In the genomic region with DNA sequence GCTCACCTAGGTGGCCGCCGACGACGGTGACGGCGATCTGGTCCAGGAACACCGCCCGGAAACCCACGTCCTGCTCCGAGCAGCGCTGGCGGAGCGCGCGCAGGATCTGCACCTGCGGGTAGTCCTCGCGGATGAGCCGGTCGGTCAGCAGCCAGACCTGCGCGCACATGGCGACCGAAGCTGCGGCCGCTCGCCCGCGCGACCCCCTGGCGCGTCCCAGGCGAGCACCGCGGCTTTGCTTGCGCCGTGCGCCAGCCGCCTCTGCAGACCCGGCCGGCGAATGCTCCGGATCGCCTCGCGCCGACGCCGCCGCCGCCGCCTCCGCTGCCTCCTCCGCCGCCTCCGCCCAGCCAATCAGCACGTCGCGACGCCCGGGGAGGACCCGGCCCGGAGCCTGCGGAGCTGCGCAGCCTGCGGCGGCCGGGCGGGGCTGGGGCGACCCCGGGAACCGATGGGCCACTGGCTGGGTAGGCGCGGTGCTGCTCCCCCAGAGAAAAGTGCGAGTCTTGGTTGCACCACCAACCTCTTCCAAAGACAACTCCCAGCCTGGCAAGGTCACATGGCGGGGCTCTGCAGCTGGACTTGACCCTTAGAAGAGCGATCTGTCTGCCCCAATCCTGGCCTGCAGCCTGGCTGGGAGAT, we compare ENCODE assay signal across 9 mouse cellular contexts. TPM values are rescaled to one million over a fixed set of nuclear protein-coding genes. Genes with fewer than 3 reads are reported as not detected.
DNase-seq lines count a peak whose midpoint lies in the region; ATAC-seq and TF ChIP-seq lines count a peak whose summit lies in the region.
"Had no signal": no experiment of that assay in that cellular context is flagged by ENCODE, and none has a peak within 500 bp of the region (broad histone marks: within the 10 kb centered on the region; RNA-seq: fewer than 3 reads in every experiment).

Rimkla (minus strand) TSS at position 338 of the 642 bp plus-strand sequence.

- peak within 1 kb of the TSS; percentile 92 for H3K4me2 ChIP-seq in embryonic facial prominence, embryonic 14.5 days (ENCODE audit: low read depth, low read length)
- H3K4me2 ChIP-seq in limb, embryonic 13.5 days (replicated peaks): peak within 1 kb of the TSS; percentile 84
- H3K4me2 ChIP-seq in midbrain, embryonic 13.5 days (replicated peaks): peak within 1 kb of the TSS; percentile 60

- peaks cover 4% of the 10 kb centered on the region; the same call in 1 of the 2 replicates for H3K9me3 ChIP-seq in embryonic facial prominence, embryonic 14.5 days (ENCODE audit: control insufficient read depth, low read length)
- no peaks in the 10 kb centered on the region for H3K9me3 ChIP-seq in limb, embryonic 13.5 days
- no peaks in the 10 kb centered on the region for H3K9me3 ChIP-seq in midbrain, embryonic 13.5 days

- TF ChIP-seq POLR2A in spleen, adult 2 months (IDR thresholded peaks at IDR 0.05; ENCODE audit: low read depth, low read length): no peak

- peak; percentile 82 for DNase-seq in brain, adult 2 months (ENCODE audit: low read depth, low spot score)
- peak; percentile 61 for DNase-seq in embryonic facial prominence, embryonic 14.5 days (ENCODE audit: low spot score)
- peak; percentile 33 to 48 for DNase-seq in heart, adult 9 months (ENCODE audit: low spot score in 2 of 2)
- peak; percentile 15 to 39 for DNase-seq in kidney, adult 8-10 months
- DNase-seq in spleen, adult 2 months (ENCODE audit: low read depth in 1 of 2, low spot score in 2 of 2): peak in 1 of 2 experiments; percentile 22

- no peak within 1 kb of the TSS for H3K27ac ChIP-seq in embryonic facial prominence, embryonic 14.5 days (replicated peaks; ENCODE audit: low read depth, low read length)
- H3K27ac ChIP-seq in limb, embryonic 13.5 days: no peak within 1 kb of the TSS
- H3K27ac ChIP-seq in midbrain, embryonic 13.5 days: peak within 1 kb of the TSS; percentile 83
- H3K27ac ChIP-seq in spleen, adult 2 months (ENCODE audit: insufficient read depth, low read length): no peak within 1 kb of the TSS

- peak within 1 kb of the TSS; percentile 58 for H3K9ac ChIP-seq in embryonic facial prominence, embryonic 14.5 days (ENCODE audit: low read depth, low read length)
- H3K9ac ChIP-seq in limb, embryonic 13.5 days: peak within 1 kb of the TSS; percentile 62
- peak within 1 kb of the TSS; percentile 72 for H3K9ac ChIP-seq in midbrain, embryonic 13.5 days (replicated peaks)

- H3K36me3 ChIP-seq in embryonic facial prominence, embryonic 14.5 days (ENCODE audit: control insufficient read depth, insufficient read depth, low read length): no peaks in the 10 kb centered on the region
- no peaks in the 10 kb centered on the region for H3K36me3 ChIP-seq in limb, embryonic 13.5 days
- no peaks in the 10 kb centered on the region for H3K36me3 ChIP-seq in midbrain, embryonic 13.5 days
- H3K36me3 ChIP-seq in spleen, adult 2 months (ENCODE audit: control insufficient read depth, insufficient read depth, low read length): no peaks in the 10 kb centered on the region

- peaks cover 5% of the 10 kb centered on the region; the same call in 1 of the 2 replicates for H3K4me1 ChIP-seq in embryonic facial prominence, embryonic 14.5 days (ENCODE audit: control insufficient read depth, insufficient read depth, low read length)
- H3K4me1 ChIP-seq in limb, embryonic 13.5 days: peaks cover 3% of the 10 kb centered on the region; the same call in 1 of the 2 replicates
- peaks cover 17% of the 10 kb centered on the region for H3K4me1 ChIP-seq in midbrain, embryonic 13.5 days (replicated peaks)
- H3K4me1 ChIP-seq in spleen, adult 2 months (ENCODE audit: control insufficient read depth, insufficient read depth, insufficient read length): peaks cover 2% of the 10 kb centered on the region; the same call in 1 of the 2 replicates

- peak within 1 kb of the TSS; percentile 62 for H3K4me3 ChIP-seq in embryonic facial prominence, embryonic 14.5 days (ENCODE audit: low read depth, low read length)
- H3K4me3 ChIP-seq in limb, embryonic 13.5 days: peak within 1 kb of the TSS; percentile 61
- peak within 1 kb of the TSS; percentile 57 for H3K4me3 ChIP-seq in midbrain, embryonic 13.5 days (replicated peaks)
- peak within 1 kb of the TSS; percentile 55; the same call in 1 of the 2 replicates for H3K4me3 ChIP-seq in spleen, adult 2 months (ENCODE audit: extremely low read depth, insufficient read depth, insufficient read length)
- H3K4me3 ChIP-seq: myocyte had no signal

- peak; percentile 95 for ATAC-seq in embryonic facial prominence, embryonic 14.5 days (ENCODE audit: low read depth)
- peak; percentile 86 for ATAC-seq in limb, embryonic 13.5 days (ENCODE audit: low FRiP score, low read depth)
- ATAC-seq in midbrain, embryonic 13.5 days: peak; percentile 95
- ATAC-seq in erythroid progenitor cell, adult 5-6 weeks (replicated peaks; ENCODE audit: low FRiP score, poor library complexity, severe bottlenecking): no peak

- TF ChIP-seq CTCF in spleen, adult 2 months (IDR thresholded peaks at IDR 0.05; ENCODE audit: extremely low read depth, insufficient read depth, insufficient read length, insufficient replicate concordance): no peak

- H3K27me3 ChIP-seq in embryonic facial prominence, embryonic 14.5 days (replicated peaks; ENCODE audit: control insufficient read depth, insufficient read depth, low read length): peaks cover 39% of the 10 kb centered on the region
- peaks cover 38% of the 10 kb centered on the region for H3K27me3 ChIP-seq in limb, embryonic 13.5 days
- peaks cover 15% of the 10 kb centered on the region; the same call in 1 of the 2 replicates for H3K27me3 ChIP-seq in midbrain, embryonic 13.5 days
- H3K27me3 ChIP-seq in spleen, adult 2 months (ENCODE audit: control insufficient read depth, insufficient read depth, low read length): peaks cover 15% of the 10 kb centered on the region

- 0% methylated on average over 17 of the region's 77 CpGs for WGBS in embryonic facial prominence, embryonic 14.5 days
- under 1% methylated on average over 67 of the region's 77 CpGs for WGBS in limb, embryonic 13.5 days
- WGBS in midbrain, embryonic 13.5 days: under 1% methylated on average over 55 of the region's 77 CpGs
- WGBS in spleen, adult 2 months: 2% methylated on average over 64 of the region's 77 CpGs

RNA-seq across cellular contexts. Expression of gene Rimkla, which starts in this region (rescaled TPM):
- polyA plus RNA-seq in embryonic facial prominence, embryonic 14.5 days (2014; fragmentation: Nextera tagmentation; extraction: Ambion mirVana): 1.5 and 1.7 TPM in 2 replicates
- polyA plus RNA-seq in limb, embryonic 13.5 days (2015; fragmentation: Nextera tagmentation; extraction: Ambion mirVana): 0.96 and 1.2 TPM in 2 replicates
- polyA plus RNA-seq in midbrain, embryonic 13.5 days (2015; fragmentation: Nextera tagmentation; extraction: Ambion mirVana): 15.7 and 16.5 TPM in 2 replicates
- 0.11 and 0.40 TPM in 2 replicates for polyA plus RNA-seq in spleen, adult 2 months (2012; rRNA removed)
- total RNA-seq in erythroid progenitor cell, adult 5-6 weeks (2015; ENCODE audit: low replicate concordance): not detected in 2 replicates
- total RNA-seq in erythroid progenitor cell, adult 5-6 weeks (2017; ENCODE audit: low replicate concordance): not detected in 2 replicates
- polyA plus RNA-seq: myocyte had no signal
